Mouse (Mus musculus) myocyte (in vitro differentiated cells): ENCODE data around the gene Chst4. TPM values are rescaled to one million over a fixed set of nuclear protein-coding genes. Genes with fewer than 3 reads are reported as not detected.
A peak's percentile ranks its signal among the peaks of the same experiment; 100 is the strongest.

ENCODE experiments used
- H3K27me3 ChIP-seq: one replicate; pipeline ENCODE4 v1.6.1; 2011; ENCODE audit not compliant: control insufficient read depth, insufficient read depth, insufficient read length
- H3K36me3 ChIP-seq: one replicate; pipeline ENCODE4 v1.6.1; 2011; ENCODE audit not compliant: control insufficient read depth, insufficient read depth
- H3K4me2 ChIP-seq: one replicate; pipeline ENCODE4 v1.6.1; 2011; ENCODE audit warnings: low read depth, control low read depth
- H3K4me3 ChIP-seq: one replicate; pipeline ENCODE4 v1.5.1; 2011; ENCODE audit warnings: mild to moderate bottlenecking, control low read depth, moderate library complexity
- H3K79me2 ChIP-seq: one replicate; pipeline ENCODE4 v1.6.1; 2011; ENCODE audit not compliant: control insufficient read depth, insufficient read depth
- H3ac ChIP-seq: one replicate; pipeline ENCODE4 v1.6.1; 2011; ENCODE audit not compliant: control insufficient read depth, insufficient read length
- CEBPB ChIP-seq: IDR thresholded peaks from 2 replicates; pipeline ENCODE4 v1.6.1; 2011; ENCODE audit warnings: mild to moderate bottlenecking, moderate library complexity; ENCODE audit not compliant: poor library complexity, insufficient read depth, severe bottlenecking
- E2F4 ChIP-seq: IDR thresholded peaks from one replicate; pipeline ENCODE4 v1.6.1; 2011; ENCODE audit warnings: mild to moderate bottlenecking, control low read depth, moderate library complexity; ENCODE audit not compliant: insufficient read depth
- MAX ChIP-seq: IDR thresholded peaks from one replicate; pipeline ENCODE4 v1.6.1; 2011; ENCODE audit warnings: low read depth, mild to moderate bottlenecking, control low read depth
- MYOD1 ChIP-seq, 3 experiments: IDR thresholded peaks; one replicate each; pipeline ENCODE4 v1.6.1; 2011; ENCODE audit warnings: control low read depth in 2 of 3, low read depth in 2 of 3, mild to moderate bottlenecking in 2 of 3, moderate library complexity in 1 of 3; ENCODE audit not compliant: insufficient read length in 2 of 3, control insufficient read depth in 1 of 3
- MYOG ChIP-seq, 3 experiments: IDR thresholded peaks; one replicate each; pipeline ENCODE4 v1.6.1; 2011; ENCODE audit warnings: control low read depth in 2 of 3, low read depth in 2 of 3, mild to moderate bottlenecking in 2 of 3; ENCODE audit not compliant: insufficient read length in 2 of 3, control insufficient read depth in 1 of 3, insufficient read depth in 1 of 3
- POLR2A ChIP-seq: IDR thresholded peaks from one replicate; pipeline ENCODE4 v1.6.1; 2011; ENCODE audit warnings: low read depth, mild to moderate bottlenecking, control low read depth, moderate library complexity; ENCODE audit not compliant: insufficient read length
- POLR2AphosphoS2 ChIP-seq: IDR thresholded peaks from one replicate; pipeline ENCODE4 v1.6.1; 2011; ENCODE audit warnings: low read depth, control low read depth; ENCODE audit not compliant: insufficient read length
- REST ChIP-seq: IDR thresholded peaks from one replicate; pipeline ENCODE4 v1.6.1; 2011; ENCODE audit warnings: mild to moderate bottlenecking, control low read depth, moderate library complexity; ENCODE audit not compliant: insufficient read depth, insufficient read length
- SRF ChIP-seq: IDR thresholded peaks from one replicate; pipeline ENCODE4 v1.6.1; 2011; ENCODE audit warnings: low read depth; ENCODE audit not compliant: control insufficient read depth, insufficient read length
- TCF12 ChIP-seq: IDR thresholded peaks from one replicate; pipeline ENCODE4 v1.6.1; 2011; ENCODE audit warnings: mild to moderate bottlenecking, control low read depth; ENCODE audit not compliant: poor library complexity, insufficient read depth, severe bottlenecking
- TCF3 ChIP-seq: IDR thresholded peaks from one replicate; pipeline ENCODE4 v1.6.1; 2011; ENCODE audit warnings: low read depth, control low read depth; ENCODE audit not compliant: insufficient read length
- USF1 ChIP-seq: IDR thresholded peaks from one replicate; pipeline ENCODE4 v1.6.1; 2011; ENCODE audit warnings: low read depth, mild to moderate bottlenecking, control low read depth, moderate library complexity
- polyA plus RNA-seq: library from polyadenylated mRNA; unstranded; fragments of >200 nt; fragmentation: generic; extraction: Trizol; gene quantifications from one replicate; pipeline ENCODE4 v1.2.1, GENCODE M21; 2012; ENCODE audit warnings: missing spikeins

The Chst4 gene
- polyA plus RNA-seq, 1 experiment, result not detected

GRCm38 (mm10) chr8:109990224-109990623 lies 49.3 kb downstream of the Chst4 start, which contains the start of gene Tat:
Tat (plus strand) TSS chr8:109990437.
- TF ChIP-seq POLR2A (no peak), TCF12 (no peak), POLR2AphosphoS2 (no peak)
- H3ac ChIP-seq, result no peak within 1 kb of the TSS
- no peak within 1 kb of the TSS for H3K4me2 ChIP-seq

GRCm38 (mm10) chr8:109989151-109989550 lies 50.4 kb downstream of the Chst4 start:
- no peak overlapping the region for H3K4me3 ChIP-seq
- TF ChIP-seq USF1, result no peak
- no peak for TF ChIP-seq POLR2A
- TF ChIP-seq CEBPB, result no peak
- TF ChIP-seq E2F4, result no peak
- TF ChIP-seq MAX, result no peak
- TF ChIP-seq SRF, result no peak
- TF ChIP-seq MYOG (IDR thresholded peaks at IDR 0.05; ENCODE audit: control insufficient read depth in 1 of 3, insufficient read depth in 1 of 3, insufficient read length in 2 of 3, low read depth in 2 of 3), result no peak
- no peak for TF ChIP-seq TCF12
- TF ChIP-seq POLR2AphosphoS2, result no peak
- no peak for TF ChIP-seq TCF3
- no peak for TF ChIP-seq REST
- no peak for TF ChIP-seq MYOD1 (IDR thresholded peaks at IDR 0.05; ENCODE audit: control insufficient read depth in 1 of 3, insufficient read length in 2 of 3, low read depth in 2 of 3)
- no peaks in the 10 kb centered on the region for H3K36me3 ChIP-seq
- no peaks in the 10 kb centered on the region for H3K79me2 ChIP-seq
- H3K4me2 ChIP-seq, result no peak overlapping the region
- H3K27me3 ChIP-seq, result peaks cover 41% of the 10 kb centered on the region
- H3ac ChIP-seq, result no peak overlapping the region

More at GRCm38 (mm10) chr8:109990224-109990623, 49.3 kb downstream of the Chst4 start, which contains the start of gene Tat:
- H3K4me3 ChIP-seq, result no peak within 1 kb of the TSS
- no peaks in the 10 kb centered on the region for H3K36me3 ChIP-seq
- H3K79me2 ChIP-seq, result no peaks in the 10 kb centered on the region
- H3K27me3 ChIP-seq, result peaks cover 42% of the 10 kb centered on the region

- H3K79me2 ChIP-seq, result no peaks in the 10 kb centered on the region
- H3ac ChIP-seq, result no peak overlapping the region
- H3K27me3 ChIP-seq, result peaks cover 51% of the 10 kb centered on the region
- TF ChIP-seq TCF12 (no peak), REST (no peak), MYOG (IDR thresholded peaks at IDR 0.05; ENCODE audit: control insufficient read depth in 1 of 3, insufficient read depth in 1 of 3, insufficient read length in 2 of 3, low read depth in 2 of 3) (no peak), SRF (no peak), CEBPB (no peak), MAX (no peak), POLR2AphosphoS2 (no peak), MYOD1 (IDR thresholded peaks at IDR 0.05; ENCODE audit: control insufficient read depth in 1 of 3, insufficient read length in 2 of 3, low read depth in 2 of 3) (no peak), TCF3 (no peak), USF1 (no peak), E2F4 (no peak), POLR2A (no peak)
- H3K36me3 ChIP-seq, result no peaks in the 10 kb centered on the region
- H3K4me3 ChIP-seq, result no peak overlapping the region
- H3K4me2 ChIP-seq, result no peak overlapping the region
These were observed 51.8 kb downstream of the Chst4 start for GRCm38 (mm10) chr8:109987776-109988175.

GRCm38 (mm10) chr8:109986384-109986783 lies 53.2 kb downstream of the Chst4 start:
- no peak overlapping the region for H3ac ChIP-seq
- no peaks in the 10 kb centered on the region for H3K79me2 ChIP-seq
- H3K36me3 ChIP-seq, result no peaks in the 10 kb centered on the region
- no peak overlapping the region for H3K4me3 ChIP-seq
- H3K4me2 ChIP-seq, result no peak overlapping the region
- TF ChIP-seq SRF (no peak), MYOD1 (IDR thresholded peaks at IDR 0.05; ENCODE audit: control insufficient read depth in 1 of 3, insufficient read length in 2 of 3, low read depth in 2 of 3) (peak in 1 of 3 experiments; percentile 17), TCF3 (no peak), MAX (no peak), CEBPB (no peak), POLR2A (no peak), REST (no peak), MYOG (IDR thresholded peaks at IDR 0.05; ENCODE audit: control insufficient read depth in 1 of 3, insufficient read depth in 1 of 3, insufficient read length in 2 of 3, low read depth in 2 of 3) (peak in 1 of 3 experiments; percentile 29)
- peaks cover 47% of the 10 kb centered on the region for H3K27me3 ChIP-seq

- H3K27me3 ChIP-seq, result peaks cover 39% of the 10 kb centered on the region
- TF ChIP-seq MAX (no peak), E2F4 (no peak), MYOG (IDR thresholded peaks at IDR 0.05; ENCODE audit: control insufficient read depth in 1 of 3, insufficient read depth in 1 of 3, insufficient read length in 2 of 3, low read depth in 2 of 3) (no peak), REST (no peak), USF1 (no peak), TCF3 (no peak), CEBPB (no peak), TCF12 (no peak), POLR2A (no peak), MYOD1 (IDR thresholded peaks at IDR 0.05; ENCODE audit: control insufficient read depth in 1 of 3, insufficient read length in 2 of 3, low read depth in 2 of 3) (no peak), SRF (no peak)
- no peaks in the 10 kb centered on the region for H3K79me2 ChIP-seq
- no peak overlapping the region for H3K4me3 ChIP-seq
- H3K36me3 ChIP-seq, result no peaks in the 10 kb centered on the region
- no peak overlapping the region for H3K4me2 ChIP-seq
- no peak overlapping the region for H3ac ChIP-seq
These were observed 55.6 kb downstream of the Chst4 start for GRCm38 (mm10) chr8:109983944-109984343.
